Mouse (Mus musculus) liver, embryonic 15.5 days (tissue): ENCODE measurements at regions not wholly inside any gene's neighbourhood (a gene's known extent, or its start where the extent isn't known, plus 50 kb on each side); places are given as distances from the start of the nearest gene placed in this dataset.

Source experiments
- ATAC-seq: fragments of 200-750 bp; cut with Nextera tagmentation; 2 replicates; pipeline ENCODE4 v1.8.0; 2017; ENCODE audit warnings: moderate number of reproducible peaks, mild to moderate bottlenecking, moderate library complexity; ENCODE audit not compliant: insufficient read depth
- H3K27ac ChIP-seq: fragments of 300-500 bp; sonication (generic); replicated peaks from 2 replicates; pipeline ENCODE4 v1.5.1; 2015; ENCODE audit warnings: mild to moderate bottlenecking, inconsistent platforms
- H3K27me3 ChIP-seq: fragments of 300-500 bp; sonication (generic); 2 replicates; pipeline ENCODE4 v1.6.1; 2015; ENCODE audit warnings: mild to moderate bottlenecking, inconsistent platforms
- H3K36me3 ChIP-seq: fragments of 300-500 bp; sonication (generic); replicated peaks from 2 replicates; pipeline ENCODE4 v1.6.1; 2015; ENCODE audit warnings: moderate library complexity, mild to moderate bottlenecking, inconsistent platforms
- H3K4me1 ChIP-seq: fragments of 300-500 bp; sonication (generic); replicated peaks from 2 replicates; pipeline ENCODE4 v1.6.1; 2015; ENCODE audit warnings: inconsistent platforms
- H3K4me2 ChIP-seq: fragments of 300-500 bp; sonication (generic); 2 replicates; pipeline ENCODE4 v1.6.1; 2015; ENCODE audit warnings: moderate library complexity, mild to moderate bottlenecking, inconsistent platforms
- H3K4me3 ChIP-seq: fragments of 300-500 bp; sonication (generic); replicated peaks from 2 replicates; pipeline ENCODE4 v1.5.1; 2015; ENCODE audit warnings: mild to moderate bottlenecking, inconsistent platforms
- H3K9ac ChIP-seq: fragments of 300-500 bp; sonication (generic); 2 replicates; pipeline ENCODE4 v1.6.1; 2015; ENCODE audit warnings: moderate library complexity, mild to moderate bottlenecking, inconsistent platforms
- H3K9me3 ChIP-seq: fragments of 300-500 bp; sonication (generic); replicated peaks from 2 replicates; pipeline ENCODE4 v1.6.1; 2016; ENCODE audit warnings: inconsistent platforms
- WGBS: fragments of 180-500 bp; shearing (Covaris S2); methylation state at CpG from one replicate; pipeline ENCODE4 v1.1.7; 2015; ENCODE audit warnings: mixed read lengths; ENCODE audit not compliant: insufficient replicate concordance; 5-methylcytosine and 5-hydroxymethylcytosine counted together

GRCm38 (mm10) chr13:52398344-52398743 is 132.7 kb downstream of the Diras2 start:
- ATAC-seq = no peak
- Histone ChIP-seq H3K4me1 (no peaks in the 10 kb centered on the region), H3K4me2 (no peak overlapping the region), H3K27ac (no peak overlapping the region), H3K36me3 (no peaks in the 10 kb centered on the region), H3K9ac (no peak overlapping the region), H3K4me3 (no peak overlapping the region), H3K27me3 (no peaks in the 10 kb centered on the region), H3K9me3 (no peaks in the 10 kb centered on the region; the same call in 1 of the 2 replicates)
- 56% methylated on average over 6 of the region's 6 CpGs for WGBS

GRCm38 (mm10) chr13:52399143-52399542 is 131.9 kb downstream of the Diras2 start:
- no peak overlapping the region for H3K4me3 ChIP-seq
- H3K9me3 ChIP-seq = no peaks in the 10 kb centered on the region; the same call in 1 of the 2 replicates
- no peak overlapping the region for H3K4me2 ChIP-seq
- no peak for ATAC-seq
- no peaks in the 10 kb centered on the region for H3K36me3 ChIP-seq
- H3K27me3 ChIP-seq = no peaks in the 10 kb centered on the region
- no peak overlapping the region for H3K9ac ChIP-seq
- no peak overlapping the region for H3K27ac ChIP-seq
- 62% methylated on average over 2 of the region's 2 CpGs for WGBS
- no peaks in the 10 kb centered on the region for H3K4me1 ChIP-seq

GRCm38 (mm10) chr13:52403805-52404204 is 127.3 kb downstream of the Diras2 start:
- 51% methylated on average over 3 of the region's 3 CpGs for WGBS
- no peak overlapping the region for H3K4me2 ChIP-seq
- no peak overlapping the region for H3K4me3 ChIP-seq
- H3K9me3 ChIP-seq = no peaks in the 10 kb centered on the region; the same call in 1 of the 2 replicates
- H3K27me3 ChIP-seq = no peaks in the 10 kb centered on the region
- ATAC-seq = no peak
- H3K36me3 ChIP-seq = no peaks in the 10 kb centered on the region
- no peak overlapping the region for H3K9ac ChIP-seq
- no peaks in the 10 kb centered on the region for H3K4me1 ChIP-seq
- no peak overlapping the region for H3K27ac ChIP-seq

GRCm38 (mm10) chr13:52416301-52416700 is 114.8 kb downstream of the Diras2 start:
- no peak overlapping the region for H3K27ac ChIP-seq
- no peaks in the 10 kb centered on the region for H3K9me3 ChIP-seq
- H3K9ac ChIP-seq = no peak overlapping the region
- ATAC-seq = no peak
- no peaks in the 10 kb centered on the region for H3K27me3 ChIP-seq
- no peak overlapping the region for H3K4me2 ChIP-seq
- H3K36me3 ChIP-seq = no peaks in the 10 kb centered on the region
- no peak overlapping the region for H3K4me3 ChIP-seq
- WGBS = 26% methylated on average over 1 of the region's 1 CpGs
- no peaks in the 10 kb centered on the region for H3K4me1 ChIP-seq

- no peak overlapping the region for H3K4me2 ChIP-seq
- H3K9me3 ChIP-seq = no peaks in the 10 kb centered on the region
- H3K36me3 ChIP-seq = no peaks in the 10 kb centered on the region
- no peaks in the 10 kb centered on the region for H3K27me3 ChIP-seq
- no peak overlapping the region for H3K27ac ChIP-seq
- WGBS = 66% methylated on average over 3 of the region's 3 CpGs
- no peaks in the 10 kb centered on the region for H3K4me1 ChIP-seq
- H3K4me3 ChIP-seq = no peak overlapping the region
- H3K9ac ChIP-seq = no peak overlapping the region
- no peak for ATAC-seq
Measured at GRCm38 (mm10) chr13:52422456-52422855, 108.6 kb downstream of the Diras2 start.

GRCm38 (mm10) chr13:52428527-52428926 is 102.6 kb downstream of the Diras2 start:
- no peaks in the 10 kb centered on the region for H3K27me3 ChIP-seq
- 79% methylated on average over 5 of the region's 5 CpGs for WGBS
- H3K27ac ChIP-seq = no peak overlapping the region
- H3K36me3 ChIP-seq = no peaks in the 10 kb centered on the region
- H3K9ac ChIP-seq = no peak overlapping the region
- H3K4me3 ChIP-seq = no peak overlapping the region
- no peaks in the 10 kb centered on the region for H3K4me1 ChIP-seq
- H3K9me3 ChIP-seq = no peaks in the 10 kb centered on the region
- no peak for ATAC-seq
- no peak overlapping the region for H3K4me2 ChIP-seq

- no peak overlapping the region for H3K9ac ChIP-seq
- H3K27me3 ChIP-seq = no peaks in the 10 kb centered on the region
- no peaks in the 10 kb centered on the region for H3K9me3 ChIP-seq
- no peak overlapping the region for H3K4me2 ChIP-seq
- 70% methylated on average over 8 of the region's 8 CpGs for WGBS
- no peak for ATAC-seq
- H3K4me1 ChIP-seq = no peaks in the 10 kb centered on the region
- H3K27ac ChIP-seq = no peak overlapping the region
- H3K36me3 ChIP-seq = no peaks in the 10 kb centered on the region
- no peak overlapping the region for H3K4me3 ChIP-seq
Measured at GRCm38 (mm10) chr13:52436756-52437155, 94.3 kb downstream of the Diras2 start.

GRCm38 (mm10) chr13:52445513-52445912 is 85.6 kb downstream of the Diras2 start:
- ATAC-seq = no peak
- 49% methylated on average over 10 of the region's 10 CpGs for WGBS
- H3K4me3 ChIP-seq = no peak overlapping the region
- H3K9me3 ChIP-seq = no peaks in the 10 kb centered on the region
- H3K36me3 ChIP-seq = no peaks in the 10 kb centered on the region
- no peak overlapping the region for H3K27ac ChIP-seq
- H3K4me1 ChIP-seq = no peaks in the 10 kb centered on the region
- H3K4me2 ChIP-seq = no peak overlapping the region
- no peak overlapping the region for H3K9ac ChIP-seq
- H3K27me3 ChIP-seq = no peaks in the 10 kb centered on the region

- no peak for ATAC-seq
- Histone ChIP-seq H3K9me3 (no peaks in the 10 kb centered on the region), H3K9ac (no peak overlapping the region), H3K4me2 (no peak overlapping the region), H3K4me1 (no peaks in the 10 kb centered on the region), H3K27me3 (no peaks in the 10 kb centered on the region), H3K36me3 (no peaks in the 10 kb centered on the region), H3K4me3 (no peak overlapping the region), H3K27ac (no peak overlapping the region)
- WGBS = 53% methylated on average over 11 of the region's 11 CpGs
Measured at GRCm38 (mm10) chr13:52448902-52449301, 82.2 kb downstream of the Diras2 start.

- H3K36me3 ChIP-seq = no peaks in the 10 kb centered on the region
- no peaks in the 10 kb centered on the region for H3K4me1 ChIP-seq
- H3K4me3 ChIP-seq = no peak overlapping the region
- H3K4me2 ChIP-seq = no peak overlapping the region
- H3K27me3 ChIP-seq = no peaks in the 10 kb centered on the region
- H3K9ac ChIP-seq = no peak overlapping the region
- H3K27ac ChIP-seq = no peak overlapping the region
- no peak for ATAC-seq
- 75% methylated on average over 9 of the region's 9 CpGs for WGBS
- H3K9me3 ChIP-seq = no peaks in the 10 kb centered on the region
Measured at GRCm38 (mm10) chr13:52451486-52451885, 79.6 kb downstream of the Diras2 start.

- no peaks in the 10 kb centered on the region for H3K4me1 ChIP-seq
- H3K27me3 ChIP-seq = no peaks in the 10 kb centered on the region
- no peak overlapping the region for H3K27ac ChIP-seq
- H3K36me3 ChIP-seq = no peaks in the 10 kb centered on the region
- H3K9me3 ChIP-seq = no peaks in the 10 kb centered on the region
- WGBS = 46% methylated on average over 4 of the region's 4 CpGs
- no peak overlapping the region for H3K4me2 ChIP-seq
- no peak overlapping the region for H3K9ac ChIP-seq
- no peak overlapping the region for H3K4me3 ChIP-seq
- ATAC-seq = no peak
Measured at GRCm38 (mm10) chr13:52452291-52452690, 78.8 kb downstream of the Diras2 start.
